Mouse (Mus musculus): ENCODE measurements around the gene Hjurp. TPM values are rescaled to one million over a fixed set of nuclear protein-coding genes. Genes with fewer than 3 reads are reported as not detected.

Gene Hjurp
- total RNA-seq, 1 experiment from 2014 or later, result 80.5 TPM

DNA sequence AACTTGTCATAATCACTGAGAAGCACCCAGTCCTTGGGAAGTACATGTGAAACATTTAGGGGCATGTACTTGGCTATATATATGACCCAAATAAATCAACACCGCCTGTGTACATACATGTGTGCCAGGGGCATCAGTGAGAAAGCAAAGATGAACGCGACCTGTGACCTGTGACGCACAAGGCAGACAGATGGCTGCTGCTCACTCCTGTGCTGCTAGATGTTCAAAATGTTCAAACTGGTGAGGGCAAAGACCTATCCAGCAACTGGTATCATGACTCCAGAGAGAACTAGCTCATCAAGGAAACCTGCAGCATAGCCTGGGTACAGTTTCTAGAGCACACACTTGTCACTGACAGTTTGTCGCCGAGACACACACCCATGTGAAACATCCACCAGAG is 9.9 kb downstream of the Hjurp start:
- ATAC-seq (ENCODE audit: extremely low read depth, insufficient number of reproducible peaks, low FRiP score, poor library complexity, severe bottlenecking), result no peak

DNA sequence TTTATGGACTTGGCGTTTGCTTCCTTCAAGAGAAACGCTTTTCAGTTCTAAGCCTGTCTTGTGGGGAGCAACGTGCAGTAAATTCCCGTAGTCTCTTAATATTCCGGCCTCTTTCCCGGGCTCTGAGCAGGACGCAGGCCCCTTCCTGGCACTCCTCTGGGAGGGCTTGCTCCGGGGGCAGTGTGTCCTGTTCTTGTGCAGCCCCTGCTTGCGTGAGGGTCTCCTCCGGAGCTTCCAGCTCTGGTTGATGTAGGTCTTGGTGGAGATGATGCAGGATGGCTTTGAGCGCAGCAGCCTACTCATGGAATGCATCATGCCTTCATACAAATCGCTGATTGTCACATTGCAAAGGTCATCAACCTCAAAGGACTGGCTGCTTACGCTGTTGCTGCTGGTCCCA is 11.3 kb downstream of the Hjurp start:
- no peak for ATAC-seq (ENCODE audit: extremely low read depth, insufficient number of reproducible peaks, low FRiP score, poor library complexity, severe bottlenecking)

DNA sequence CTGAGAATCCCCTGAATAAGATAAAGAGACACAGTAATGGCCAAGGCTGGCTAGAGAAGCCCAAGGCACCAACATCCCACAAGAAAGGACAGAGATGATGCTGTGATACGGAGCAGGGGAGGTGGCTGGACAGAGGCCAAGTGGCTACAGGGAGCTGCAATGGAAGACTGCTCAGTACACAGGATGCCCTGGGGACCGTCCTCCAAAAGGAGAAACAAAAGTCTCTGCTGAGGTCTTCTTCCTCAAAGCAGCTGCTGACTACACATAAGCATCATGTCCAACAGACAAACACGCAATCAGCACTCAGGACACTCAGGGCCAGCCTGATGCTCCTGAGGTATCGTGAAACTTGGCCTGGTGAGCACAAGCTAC is 12.6 kb downstream of the Hjurp start:
- no peak for ATAC-seq (ENCODE audit: extremely low read depth, insufficient number of reproducible peaks, low FRiP score, poor library complexity, severe bottlenecking)

DNA sequence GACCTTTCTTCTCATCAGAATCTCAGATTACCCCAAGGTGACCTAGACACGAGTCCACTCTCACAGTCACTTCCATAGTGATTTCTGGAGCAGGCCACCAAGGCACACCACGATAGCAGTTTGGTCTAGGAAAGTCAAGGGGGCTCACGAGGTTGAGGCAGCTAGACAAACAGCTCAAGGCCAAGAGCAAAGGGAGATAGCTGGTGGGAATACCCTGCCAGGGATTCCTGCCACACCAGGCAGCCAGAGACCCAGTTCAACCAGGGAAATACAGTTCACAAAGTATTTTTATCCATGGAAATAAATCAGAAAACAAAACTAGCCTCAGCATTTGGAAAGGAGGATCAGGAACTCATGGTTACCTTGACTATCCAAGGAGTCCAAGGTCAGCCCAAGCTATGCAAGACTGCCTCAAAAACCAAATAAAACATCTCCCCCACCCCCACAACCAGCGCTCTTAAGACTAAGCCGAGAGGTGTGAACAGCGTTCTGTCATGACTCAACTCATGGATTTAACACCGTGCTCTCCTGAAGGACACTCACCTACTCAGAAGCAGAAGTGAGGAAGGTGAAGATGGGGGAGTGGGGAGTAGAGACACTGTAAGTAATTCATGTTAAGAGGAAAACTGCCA is 13.1 kb downstream of the Hjurp start:
- no peak for ATAC-seq (ENCODE audit: extremely low read depth, insufficient number of reproducible peaks, low FRiP score, poor library complexity, severe bottlenecking)

- no peak for ATAC-seq (ENCODE audit: extremely low read depth, insufficient number of reproducible peaks, low FRiP score, poor library complexity, severe bottlenecking)
These were observed 13.7 kb downstream of the Hjurp start for GRCm38 (mm10) chr1:88263778-88264177.

DNA sequence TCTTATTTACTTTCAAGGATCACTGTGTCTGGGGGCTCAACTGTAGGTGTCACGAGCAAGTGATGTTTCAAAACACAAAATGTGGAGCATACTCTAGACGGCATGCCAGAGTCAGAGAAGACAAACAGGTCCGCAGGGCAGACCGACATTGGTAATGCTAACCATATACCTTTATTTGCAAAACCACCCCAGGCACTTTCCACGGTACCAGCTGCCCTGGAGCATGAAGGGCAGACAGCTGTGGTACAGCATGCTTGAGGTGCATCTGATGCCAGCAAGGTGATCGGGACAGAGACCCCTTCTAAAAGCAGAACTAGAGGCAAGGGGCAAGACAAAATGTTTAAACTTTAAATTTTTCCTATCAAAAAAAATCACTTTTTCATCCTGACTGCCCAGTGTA is 14.5 kb downstream of the Hjurp start:
- ATAC-seq (ENCODE audit: extremely low read depth, insufficient number of reproducible peaks, low FRiP score, poor library complexity, severe bottlenecking), result no peak

- peak; percentile 10 for ATAC-seq (ENCODE audit: extremely low read depth, insufficient number of reproducible peaks, low FRiP score, poor library complexity, severe bottlenecking)
These were observed 15.2 kb downstream of the Hjurp start for GRCm38 (mm10) chr1:88262255-88262654.

GRCm38 (mm10) chr1:88261706-88262105 is 15.7 kb downstream of the Hjurp start:
- ATAC-seq (ENCODE audit: extremely low read depth, insufficient number of reproducible peaks, low FRiP score, poor library complexity, severe bottlenecking), result no peak

DNA sequence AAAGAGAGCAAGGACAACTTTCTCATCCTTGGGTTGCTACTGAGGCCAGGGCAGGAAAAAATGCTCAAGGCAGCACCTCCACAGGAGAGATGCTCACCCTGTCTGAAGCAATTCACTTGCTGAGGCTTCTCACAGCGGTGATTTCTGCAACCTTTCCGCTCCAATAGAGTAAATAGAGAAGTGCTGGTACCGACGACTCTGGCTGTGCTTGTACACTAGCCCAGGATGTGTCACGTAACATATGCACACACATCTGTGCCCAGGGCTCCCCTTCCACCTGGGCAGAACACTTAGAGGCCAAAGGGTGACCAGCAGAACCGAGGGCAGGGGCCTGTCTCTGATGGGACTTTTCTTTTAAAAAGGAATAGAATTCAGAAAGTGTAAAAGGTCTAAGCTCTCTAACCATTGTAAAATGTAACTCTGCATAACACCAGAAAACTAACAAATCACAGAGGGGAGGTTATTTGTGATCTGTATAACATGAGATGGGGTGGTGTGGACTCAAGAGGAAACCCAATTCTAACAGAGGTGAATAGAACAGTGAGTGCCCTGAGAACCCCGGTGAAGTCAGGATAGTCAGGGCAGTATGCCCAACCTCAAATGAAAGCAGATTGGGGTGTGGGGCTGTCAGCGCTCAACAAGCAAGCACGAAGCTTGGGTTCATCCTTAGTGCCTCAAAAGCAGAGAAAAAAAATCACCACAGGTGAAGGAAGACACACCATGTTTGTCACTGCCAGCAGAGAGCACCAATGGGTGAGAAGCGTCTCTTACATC is 16.6 kb downstream of the Hjurp start:
- ATAC-seq (ENCODE audit: extremely low read depth, insufficient number of reproducible peaks, low FRiP score, poor library complexity, severe bottlenecking), result peak; percentile 31

DNA sequence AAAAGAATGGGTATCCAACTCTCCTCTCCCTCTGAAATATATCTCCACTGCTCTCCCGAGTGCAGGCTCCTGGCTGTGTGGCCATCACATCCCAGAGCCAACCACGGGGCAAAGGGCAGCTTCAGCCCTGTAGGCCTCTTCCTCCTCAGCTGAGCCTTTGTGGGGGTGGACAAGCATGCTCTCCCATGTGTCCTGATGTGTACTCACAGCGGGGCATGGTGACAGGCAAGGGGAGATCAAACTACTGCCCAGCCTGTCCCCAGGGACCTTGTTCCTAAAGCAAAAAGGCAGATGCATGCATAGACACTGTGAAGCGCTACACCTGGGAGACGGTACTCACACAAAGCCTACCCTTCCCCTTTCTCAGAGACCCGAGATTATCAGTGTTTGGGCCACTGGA is 17.3 kb downstream of the Hjurp start:
- peak; percentile 2; the same call in 1 of the 2 replicates for ATAC-seq (ENCODE audit: extremely low read depth, insufficient number of reproducible peaks, low FRiP score, poor library complexity, severe bottlenecking)

GRCm38 (mm10) chr1:88259643-88260024 is 17.8 kb downstream of the Hjurp start:
- ATAC-seq (ENCODE audit: extremely low read depth, insufficient number of reproducible peaks, low FRiP score, poor library complexity, severe bottlenecking), result no peak

- ATAC-seq (ENCODE audit: extremely low read depth, insufficient number of reproducible peaks, low FRiP score, poor library complexity, severe bottlenecking), result no peak
These were observed 18.4 kb downstream of the Hjurp start for GRCm38 (mm10) chr1:88258881-88259642.

DNA sequence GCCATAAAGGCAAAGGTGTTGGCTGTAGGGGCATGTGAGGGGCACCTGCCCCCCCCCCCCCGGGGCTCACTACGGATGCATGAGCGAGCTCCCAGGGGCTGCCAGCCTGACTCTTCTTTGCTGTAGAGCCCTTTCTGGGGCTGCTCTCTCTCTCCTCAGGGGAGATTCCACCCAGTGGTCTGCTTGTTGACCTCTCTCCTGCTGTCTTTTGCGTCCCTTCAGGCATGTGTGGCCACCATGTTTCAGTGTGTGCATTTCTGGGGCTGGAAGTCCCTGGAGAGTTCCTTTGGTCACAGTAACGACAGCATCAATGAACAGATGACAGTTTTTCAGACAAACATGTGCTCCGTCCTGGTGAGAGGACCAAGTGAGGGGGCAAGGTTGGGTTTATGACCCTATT is 19.1 kb downstream of the Hjurp start:
- no peak for ATAC-seq (ENCODE audit: extremely low read depth, insufficient number of reproducible peaks, low FRiP score, poor library complexity, severe bottlenecking)

DNA sequence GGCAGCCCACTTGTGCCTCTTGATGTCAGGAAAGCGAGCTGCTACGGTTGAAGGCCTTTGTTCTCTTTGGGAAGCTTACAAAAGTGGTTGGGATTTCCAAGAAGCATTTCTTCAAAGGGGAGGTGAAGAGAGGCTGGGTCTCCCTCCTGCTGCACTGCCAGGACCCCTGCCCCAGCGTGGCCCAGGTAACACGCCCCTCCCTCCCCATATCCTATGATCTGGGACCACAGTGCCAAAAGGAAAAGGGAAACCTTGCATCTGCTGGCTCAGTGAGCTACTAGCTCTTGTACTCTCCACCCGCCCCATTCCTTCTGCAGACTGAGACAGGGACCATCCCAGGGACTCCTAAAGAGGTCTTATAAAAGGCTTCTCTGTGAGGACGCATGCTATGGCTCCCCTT is 19.8 kb downstream of the Hjurp start:
- no peak for ATAC-seq (ENCODE audit: extremely low read depth, insufficient number of reproducible peaks, low FRiP score, poor library complexity, severe bottlenecking)

DNA sequence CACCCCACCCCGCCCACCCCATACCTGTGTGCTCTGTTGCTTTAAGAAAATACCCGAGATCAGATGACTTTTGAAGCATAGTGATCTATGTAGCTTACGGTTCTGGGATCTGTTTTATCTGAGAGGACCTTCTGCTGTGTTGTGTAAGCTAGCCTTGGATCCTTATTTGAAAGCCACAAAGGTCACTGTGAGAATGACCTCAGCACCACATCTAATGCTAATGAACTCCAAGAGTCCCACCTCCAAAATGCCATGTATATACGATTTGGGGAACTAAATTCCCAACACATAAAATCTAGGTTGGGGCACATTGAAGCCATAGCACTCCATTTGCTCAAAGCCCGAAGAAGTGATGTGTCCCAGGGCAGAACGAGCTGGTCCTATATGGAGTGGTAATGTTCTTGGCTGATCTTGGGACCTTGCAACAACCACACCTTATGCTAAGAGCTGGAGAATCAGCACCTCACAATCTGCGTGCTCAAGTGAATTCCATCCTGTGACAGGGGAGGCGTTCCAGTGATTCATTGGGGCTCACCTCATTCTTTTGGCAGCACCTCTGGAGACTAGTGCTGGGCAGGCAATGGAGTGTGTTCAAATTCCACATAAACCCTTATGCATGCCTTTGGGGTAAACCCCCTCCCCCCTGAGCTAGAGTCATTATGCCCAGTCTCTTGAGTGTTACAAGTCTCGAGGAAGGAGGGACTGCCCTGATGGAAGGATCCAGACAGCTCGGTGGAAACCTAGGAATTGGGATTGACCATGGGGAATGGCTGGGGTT is 20.4 kb downstream of the Hjurp start:
- no peak for ATAC-seq (ENCODE audit: extremely low read depth, insufficient number of reproducible peaks, low FRiP score, poor library complexity, severe bottlenecking)

GRCm38 (mm10) chr1:88255989-88256754 is 21.3 kb downstream of the Hjurp start:
- no peak for ATAC-seq (ENCODE audit: extremely low read depth, insufficient number of reproducible peaks, low FRiP score, poor library complexity, severe bottlenecking)

GRCm38 (mm10) chr1:88255466-88255857 is 22.0 kb downstream of the Hjurp start:
- no peak for ATAC-seq (ENCODE audit: extremely low read depth, insufficient number of reproducible peaks, low FRiP score, poor library complexity, severe bottlenecking)

DNA sequence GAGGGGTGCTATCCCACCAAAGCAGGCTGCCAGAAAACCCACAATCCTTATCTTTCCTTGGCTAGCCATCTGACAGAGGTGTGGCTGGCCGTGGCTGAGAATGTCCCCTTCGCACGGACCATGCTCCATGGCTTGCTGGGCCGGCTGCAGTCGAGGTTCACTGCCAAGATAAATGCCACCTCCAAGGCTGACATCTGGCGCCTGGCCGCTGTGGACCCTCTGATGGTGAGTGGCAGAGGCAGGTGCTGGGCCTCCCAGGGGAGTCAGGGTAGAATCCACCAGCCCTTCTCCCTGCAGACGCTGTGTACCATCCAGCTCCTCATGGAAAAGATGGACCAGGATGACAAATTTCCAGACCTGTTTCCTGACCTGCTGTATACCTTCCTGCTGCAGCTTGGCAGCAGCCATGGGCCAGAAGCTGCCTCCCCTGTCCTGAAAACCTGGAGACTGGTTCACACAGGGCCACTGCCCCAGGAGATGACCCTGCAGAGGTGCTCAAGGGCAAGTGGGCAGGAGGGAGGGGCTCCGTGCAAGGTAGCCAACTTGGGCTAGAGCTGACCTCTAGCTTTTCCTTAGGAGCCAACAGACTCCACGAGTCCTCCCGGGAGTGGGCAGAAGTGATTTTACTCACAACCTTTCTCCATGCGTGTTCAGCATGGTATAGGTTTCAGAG is 22.5 kb downstream of the Hjurp start:
- ATAC-seq (ENCODE audit: extremely low read depth, insufficient number of reproducible peaks, low FRiP score, poor library complexity, severe bottlenecking), result no peak

All from neutrophil, adult 5-6 weeks (primary cell).